Mouse (Mus musculus) central nervous system, embryonic 14 days (tissue): Measurements from ENCODE around the gene Lin28b. TPM values are rescaled to one million over a fixed set of nuclear protein-coding genes. Genes with fewer than 3 reads are reported as not detected.

Experiments
- polyA plus RNA-seq: library from polyadenylated mRNA; depleted of rRNA; stranded (reverse); fragments of >200 nt; gene quantifications from 2 replicates; pipeline ENCODE4 v1.2.3, GENCODE M21; 2012; rRNA removed

The Lin28b gene
- polyA plus RNA-seq = 12.0 and 13.0 TPM in 2 replicates

DNA sequence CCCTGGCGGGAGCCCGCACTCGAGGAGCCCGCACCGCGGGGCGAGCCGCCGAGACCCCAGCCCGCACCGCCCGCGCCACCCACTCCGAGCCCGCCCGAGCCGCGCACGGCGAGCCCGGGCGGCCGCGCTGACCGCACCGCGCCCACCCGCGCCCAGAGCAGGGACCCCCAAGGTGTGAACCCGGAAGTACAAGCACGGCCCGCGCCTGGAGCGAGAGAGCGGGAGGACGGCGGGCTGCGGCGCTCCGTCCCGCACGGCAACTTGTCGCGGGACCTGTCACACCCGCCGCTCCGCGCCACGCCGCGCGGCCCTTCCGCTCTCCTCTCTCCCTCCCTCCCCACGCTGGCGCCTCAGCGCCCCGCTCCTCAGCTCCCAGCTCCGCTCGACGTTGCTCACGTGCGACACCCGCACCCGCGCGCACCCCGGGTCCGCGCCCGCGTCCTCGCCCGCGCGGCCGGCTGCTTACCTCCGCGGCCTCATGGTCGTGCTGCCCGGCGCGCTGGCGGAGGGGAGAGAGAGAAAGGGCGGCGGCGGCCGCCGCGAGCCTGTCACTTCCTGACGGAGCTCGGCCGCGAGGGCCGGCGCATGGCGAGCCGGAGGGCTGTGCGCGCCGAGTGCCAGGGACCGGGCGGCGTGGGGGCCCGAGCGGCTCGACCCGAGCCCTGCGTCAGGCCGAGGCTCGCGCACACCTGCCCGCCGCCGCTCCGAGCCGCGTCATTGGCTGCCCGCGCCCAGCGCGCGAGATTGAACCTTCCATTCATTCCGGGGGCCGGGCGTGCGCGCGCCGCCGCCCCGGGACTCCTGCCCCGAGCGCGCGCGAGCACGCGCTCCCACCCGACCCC lies at the start of gene Lin28b:
Gene Lin28b (minus strand): TSS at position 635 of the 842 bp plus-strand sequence.

GRCm38 (mm10) chr10:45335434-45336422 lies 150.5 kb downstream of the Lin28b start, which contains the start of gene Bves:
Bves (plus strand) TSS chr10:45335772.

Other genes with a start within 250 kb of the Lin28b start
- gene Bves, start 150.6 kb downstream of the Lin28b start, polyA plus RNA-seq = 1.7 and 3.1 TPM in 2 replicates
- 25.5 and 28.1 TPM in 2 replicates for gene Hace1, start 91.4 kb upstream of the Lin28b start, polyA plus RNA-seq